Mouse (Mus musculus) megakaryocyte, embryonic 14.5 days (primary cell): ENCODE results near the gene Otogl.

Experiments used
- FLI1 ChIP-seq: IDR thresholded peaks from 2 replicates; pipeline ENCODE4 v1.6.1; 2012; ENCODE audit warnings: low read length, inconsistent platforms, mixed read lengths
- GATA1 ChIP-seq: IDR thresholded peaks from 3 replicates; pipeline ENCODE4 v1.6.1; 2012; ENCODE audit warnings: mixed read lengths, low read length, inconsistent platforms, borderline replicate concordance

GRCm38 (mm10) chr10:107867414-107867813 is 44.5 kb downstream of the Otogl start:
- TF ChIP-seq GATA1 = no peak
- TF ChIP-seq FLI1 = no peak
